Mouse (Mus musculus) CD4-positive helper T cell, adult 2 months (primary cell): ENCODE results near the gene Mymx.

ENCODE experiments used
- DNase-seq: peaks from one replicate; pipeline ENCODE4 v3.0.0-alpha.2; 2012; ENCODE audit warnings: low read depth, missing footprints, low spot score

The Mymx gene

GRCm38 (mm10) chr17:45553065-45553464, 48.8 kb downstream of the Mymx start:
- DNase-seq: no peak

DNA sequence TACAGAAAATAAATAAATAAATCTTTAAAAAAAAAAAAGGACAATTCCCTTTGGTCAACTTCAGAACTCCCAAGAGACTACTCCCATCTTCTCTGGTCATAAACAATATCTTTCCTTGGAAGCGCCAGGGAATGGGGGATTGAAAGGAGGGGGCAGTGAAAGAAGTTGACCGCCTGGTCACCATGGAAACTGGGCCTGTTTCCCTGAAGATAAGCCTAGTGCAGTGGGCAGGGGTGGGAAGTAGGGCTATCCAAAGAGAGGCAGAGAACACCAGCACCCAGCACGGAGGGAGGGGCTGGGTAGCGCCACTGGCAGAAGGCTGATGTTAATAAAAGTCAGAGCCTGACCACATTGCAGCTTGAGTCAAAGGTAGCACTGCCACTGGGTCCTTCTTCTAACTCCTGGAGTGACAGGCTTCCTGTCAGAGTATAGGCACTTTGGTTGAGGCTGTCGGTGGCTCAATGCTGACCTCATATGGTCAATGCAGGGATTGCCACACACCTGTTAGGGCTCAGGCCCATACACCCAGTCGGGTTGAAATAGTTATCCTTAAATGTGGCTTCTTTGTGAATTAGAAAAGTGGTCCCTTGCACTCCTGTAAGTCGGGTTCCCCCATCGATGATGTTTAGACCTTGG, 50.0 kb downstream of the Mymx start:
- peak; percentile 86 for DNase-seq

GRCm38 (mm10) chr17:45551249-45551796, 50.6 kb downstream of the Mymx start:
- no peak for DNase-seq
